Mouse (Mus musculus) spleen, adult 2 months (tissue): ENCODE data around the gene Eif2b3.

ENCODE experiments used
- CTCF ChIP-seq: fragments of 200-500 bp; IDR thresholded peaks from 2 replicates; pipeline ENCODE4 v1.5.1; 2011; ENCODE audit warnings: mild to moderate bottlenecking, inconsistent platforms; ENCODE audit not compliant: insufficient read depth, insufficient read length, insufficient replicate concordance; ENCODE audit errors: extremely low read depth
- POLR2A ChIP-seq: fragments of 200-500 bp; IDR thresholded peaks from 2 replicates; pipeline ENCODE4 v1.6.1; 2011; ENCODE audit warnings: low read depth, low read length, inconsistent platforms

GRCm38 (mm10) chr4:117004649-117005048, 14.6 kb upstream of the Eif2b3 start:
- TF ChIP-seq CTCF: no peak
- TF ChIP-seq POLR2A: no peak
